Mouse (Mus musculus) forebrain, embryonic 10.5 days (tissue): Measurements from ENCODE around the gene Zbtb12. TPM values are rescaled to one million over a fixed set of nuclear protein-coding genes. Genes with fewer than 3 reads are reported as not detected.
A peak's percentile ranks its signal among the peaks of the same experiment; 100 is the strongest.

Source experiments
- DNase-seq: peaks from one replicate; pipeline ENCODE4 v3.0.0-alpha.2; 2017; ENCODE audit warnings: low spot score; ENCODE audit errors: extremely low spot score
- H3K27ac ChIP-seq: fragments of 300-500 bp; sonication (generic); 2 replicates; pipeline ENCODE4 v1.5.1; 2016; ENCODE audit warnings: mild to moderate bottlenecking
- H3K27me3 ChIP-seq: fragments of 300-500 bp; sonication (generic); 2 replicates; pipeline ENCODE4 v1.6.1; 2016; ENCODE audit warnings: mild to moderate bottlenecking; ENCODE audit not compliant: poor library complexity, severe bottlenecking
- H3K36me3 ChIP-seq: fragments of 300-500 bp; sonication (generic); replicated peaks from 2 replicates; pipeline ENCODE4 v1.6.1; 2016; ENCODE audit warnings: mild to moderate bottlenecking, moderate library complexity
- H3K4me1 ChIP-seq: fragments of 300-500 bp; sonication (generic); 2 replicates; pipeline ENCODE4 v1.6.1; 2016
- H3K4me3 ChIP-seq: fragments of 300-500 bp; sonication (generic); 2 replicates; pipeline ENCODE4 v1.5.1; 2016; ENCODE audit warnings: mild to moderate bottlenecking, moderate library complexity
- H3K9me3 ChIP-seq: fragments of 300-500 bp; sonication (generic); 2 replicates; pipeline ENCODE4 v1.6.1; 2016; ENCODE audit warnings: mild to moderate bottlenecking, moderate library complexity
- WGBS: fragments of 180-500 bp; shearing (Covaris S2); methylation state at CpG from one replicate; pipeline ENCODE4 v1.1.7; 2016; 5-methylcytosine and 5-hydroxymethylcytosine counted together
- polyA plus RNA-seq: library from polyadenylated mRNA; unstranded; fragments of >200 nt; fragmentation: Nextera tagmentation; extraction: Ambion mirVana; gene quantifications from 2 replicates; pipeline ENCODE4 v1.2.1, GENCODE M21; 2016

The Zbtb12 gene
- polyA plus RNA-seq, 1 experiment from 2014 or later: 6.6 TPM

GRCm38 (mm10) chr17:34916316-34916715 is 37.0 kb downstream of the Zbtb12 start:
- Histone ChIP-seq H3K27me3 (no peaks in the 10 kb centered on the region), H3K4me3 (no peak overlapping the region), H3K4me1 (peaks cover 16% of the 10 kb centered on the region), H3K36me3 (peaks cover 30% of the 10 kb centered on the region), H3K9me3 (no peaks in the 10 kb centered on the region), H3K27ac (no peak overlapping the region)
- 89% methylated on average over 5 of the region's 5 CpGs for WGBS
- DNase-seq: no peak

GRCm38 (mm10) chr17:34917188-34917587 is 37.9 kb downstream of the Zbtb12 start:
- H3K27ac ChIP-seq: no peak overlapping the region

GRCm38 (mm10) chr17:34922939-34923338 is 43.7 kb downstream of the Zbtb12 start:
- H3K4me1 ChIP-seq: no peaks in the 10 kb centered on the region
- H3K27ac ChIP-seq: no peak overlapping the region
- H3K27me3 ChIP-seq: no peaks in the 10 kb centered on the region
- no peaks in the 10 kb centered on the region for H3K9me3 ChIP-seq
- WGBS: 62% methylated on average over 6 of the region's 6 CpGs
- no peaks in the 10 kb centered on the region for H3K36me3 ChIP-seq
- H3K4me3 ChIP-seq: no peak overlapping the region
- DNase-seq: no peak

More at GRCm38 (mm10) chr17:34917188-34917587, 37.9 kb downstream of the Zbtb12 start:
- Histone ChIP-seq H3K4me3 (no peak overlapping the region), H3K9me3 (no peaks in the 10 kb centered on the region), H3K4me1 (peaks cover 16% of the 10 kb centered on the region), H3K36me3 (peaks cover 21% of the 10 kb centered on the region), H3K27me3 (no peaks in the 10 kb centered on the region)
- 89% methylated on average over 9 of the region's 9 CpGs for WGBS
- no peak for DNase-seq

- no peak for DNase-seq
- H3K36me3 ChIP-seq: no peaks in the 10 kb centered on the region
- H3K27me3 ChIP-seq: no peaks in the 10 kb centered on the region
- no peak overlapping the region for H3K27ac ChIP-seq
- 72% methylated on average over 5 of the region's 5 CpGs for WGBS
- H3K4me3 ChIP-seq: no peak overlapping the region
- no peaks in the 10 kb centered on the region for H3K4me1 ChIP-seq
- H3K9me3 ChIP-seq: no peaks in the 10 kb centered on the region
These were observed 45.0 kb downstream of the Zbtb12 start for GRCm38 (mm10) chr17:34924258-34924657.

GRCm38 (mm10) chr17:34927306-34928019 is 48.2 kb downstream of the Zbtb12 start:
- H3K36me3 ChIP-seq: no peaks in the 10 kb centered on the region
- no peak overlapping the region for H3K27ac ChIP-seq
- H3K4me3 ChIP-seq: no peak overlapping the region
- DNase-seq: no peak
- WGBS: 89% methylated on average over 18 of the region's 18 CpGs
- H3K27me3 ChIP-seq: peaks cover 7% of the 10 kb centered on the region
- H3K4me1 ChIP-seq: peaks cover 18% of the 10 kb centered on the region
- no peaks in the 10 kb centered on the region for H3K9me3 ChIP-seq

GRCm38 (mm10) chr17:34928841-34929240 is 49.6 kb downstream of the Zbtb12 start:
- no peak overlapping the region for H3K4me3 ChIP-seq
- no peaks in the 10 kb centered on the region for H3K9me3 ChIP-seq
- H3K27me3 ChIP-seq: peaks cover 12% of the 10 kb centered on the region
- H3K27ac ChIP-seq: no peak overlapping the region
- peaks cover under 1% of the 10 kb centered on the region; the same call in 1 of the 2 replicates for H3K36me3 ChIP-seq
- 80% methylated on average over 4 of the region's 4 CpGs for WGBS
- H3K4me1 ChIP-seq: peaks cover 22% of the 10 kb centered on the region
- DNase-seq: no peak

GRCm38 (mm10) chr17:34931061-34931734 is 51.9 kb downstream of the Zbtb12 start, which contains the start of gene Neu1:
Neu1 (plus strand) TSS chr17:34931253.
- Histone ChIP-seq H3K4me3 (peak within 1 kb of the TSS; percentile 78), H3K4me1 (peaks cover 38% of the 10 kb centered on the region), H3K36me3 (peaks cover 21% of the 10 kb centered on the region), H3K27ac (peak within 1 kb of the TSS; percentile 84), H3K27me3 (peaks cover 12% of the 10 kb centered on the region), H3K9me3 (no peaks in the 10 kb centered on the region)
- peak; percentile 99 for DNase-seq
- under 1% methylated on average over 38 of the region's 38 CpGs for WGBS

- peak overlapping the region; percentile 78 for H3K4me3 ChIP-seq
- whole genome bisulfite sequencing: 13% methylated on average over 14 of the region's 14 CpGs
- H3K27me3 ChIP-seq: peaks cover 12% of the 10 kb centered on the region
- H3K36me3 ChIP-seq: peaks cover 21% of the 10 kb centered on the region
- DNase-seq: no peak
- H3K27ac ChIP-seq: peak overlapping the region; percentile 84
- H3K9me3 ChIP-seq: no peaks in the 10 kb centered on the region
- H3K4me1 ChIP-seq: peaks cover 38% of the 10 kb centered on the region
These were observed 52.4 kb downstream of the Zbtb12 start for GRCm38 (mm10) chr17:34931735-34932098.

GRCm38 (mm10) chr17:34932287-34932686 is 53.0 kb downstream of the Zbtb12 start:
- peak overlapping the region; percentile 78 for H3K4me3 ChIP-seq
- peaks cover 12% of the 10 kb centered on the region for H3K27me3 ChIP-seq
- H3K36me3 ChIP-seq: peaks cover 21% of the 10 kb centered on the region
- DNase-seq: no peak
- H3K4me1 ChIP-seq: peaks cover 38% of the 10 kb centered on the region
- H3K27ac ChIP-seq: peak overlapping the region; percentile 84; the same call in 1 of the 2 replicates
- 91% methylated on average over 8 of the region's 8 CpGs for WGBS
- H3K9me3 ChIP-seq: no peaks in the 10 kb centered on the region

GRCm38 (mm10) chr17:34934031-34934430 is 54.7 kb downstream of the Zbtb12 start:
- no peaks in the 10 kb centered on the region for H3K9me3 ChIP-seq
- WGBS: 68% methylated on average over 24 of the region's 24 CpGs
- peaks cover 38% of the 10 kb centered on the region for H3K4me1 ChIP-seq
- peak overlapping the region; percentile 30; the same call in 1 of the 2 replicates for H3K27ac ChIP-seq
- DNase-seq: no peak
- peaks cover 21% of the 10 kb centered on the region for H3K36me3 ChIP-seq
- H3K27me3 ChIP-seq: peaks cover 12% of the 10 kb centered on the region
- peak overlapping the region; percentile 18 for H3K4me3 ChIP-seq

- Histone ChIP-seq H3K27me3 (peaks cover 12% of the 10 kb centered on the region), H3K4me3 (no peak overlapping the region), H3K27ac (no peak overlapping the region), H3K4me1 (peaks cover 38% of the 10 kb centered on the region), H3K36me3 (peaks cover 21% of the 10 kb centered on the region), H3K9me3 (no peaks in the 10 kb centered on the region)
- no peak for DNase-seq
- WGBS: 54% methylated on average over 8 of the region's 8 CpGs
These were observed 55.5 kb downstream of the Zbtb12 start for GRCm38 (mm10) chr17:34934830-34935229.

GRCm38 (mm10) chr17:34937960-34938505 is 58.8 kb downstream of the Zbtb12 start:
- H3K4me3 ChIP-seq: no peak overlapping the region
- 91% methylated on average over 6 of the region's 6 CpGs for WGBS

More at GRCm38 (mm10) chr17:34937960-34938505, 58.8 kb downstream of the Zbtb12 start:
- Histone ChIP-seq H3K36me3 (peaks cover 21% of the 10 kb centered on the region), H3K9me3 (no peaks in the 10 kb centered on the region), H3K27me3 (no peaks in the 10 kb centered on the region; the same call in 1 of the 2 replicates), H3K4me1 (peaks cover 35% of the 10 kb centered on the region), H3K27ac (no peak overlapping the region)
- DNase-seq: no peak
